Mouse (Mus musculus) liver, embryonic 18 days (tissue): ENCODE results near the gene Plxnc1. TPM values are rescaled to one million over a fixed set of nuclear protein-coding genes. Genes with fewer than 3 reads are reported as not detected.

Source experiments
- polyA plus RNA-seq: library from polyadenylated mRNA; depleted of rRNA; stranded (reverse); fragments of >200 nt; gene quantifications from 2 replicates; pipeline ENCODE4 v1.2.3, GENCODE M21; 2012; rRNA removed

The Plxnc1 gene
- 3.6 and 4.1 TPM in 2 replicates for polyA plus RNA-seq

GRCm38 (mm10) chr10:94944691-94945205 is at the start of gene Plxnc1:
Plxnc1 (minus strand) TSS chr10:94944835.

